Mouse (Mus musculus) MEL (cell line): ENCODE measurements at regions not wholly inside any gene's neighbourhood (a gene's known extent, or its start where the extent isn't known, plus 50 kb on each side); places are given as distances from the start of the nearest gene placed in this dataset.

Experiments
- DNase-seq: peaks from one replicate; pipeline ENCODE4 v3.0.0; 2011; ENCODE audit warnings: low read depth, low spot score
- H3K27ac ChIP-seq: 2 replicates; pipeline ENCODE4 v1.5.1; 2012; ENCODE audit warnings: low read depth, mild to moderate bottlenecking, control low read depth, low read length, moderate library complexity; ENCODE audit not compliant: control insufficient read depth
- H3K27me3 ChIP-seq, 2 experiments: fragments of 150-350 bp in 1 of 2; sonication (generic) in 1 of 2; 2 replicates each; pipeline ENCODE4 v1.6.1; 2012; ENCODE audit warnings: low read length in 2 of 2, mild to moderate bottlenecking in 2 of 2, improper control_type of control experiment in 1 of 2, moderate library complexity in 1 of 2; ENCODE audit not compliant: insufficient read depth in 2 of 2, control insufficient read depth in 1 of 2
- H3K36me3 ChIP-seq, 2 experiments: 2 replicates each; pipeline ENCODE4 v1.6.1; 2012 to 2014; ENCODE audit warnings: low read length in 2 of 2, improper control_type of control experiment in 1 of 2, inconsistent platforms in 1 of 2, mild to moderate bottlenecking in 1 of 2; ENCODE audit not compliant: insufficient read depth in 2 of 2, control insufficient read depth in 1 of 2
- H3K4me1 ChIP-seq, 2 experiments: fragments of 150-350 bp in 1 of 2; sonication (generic) in 1 of 2; 2 replicates each; pipeline ENCODE4 v1.6.1; 2012; ENCODE audit warnings: low read length in 2 of 2, improper control_type of control experiment in 1 of 2, mild to moderate bottlenecking in 1 of 2; ENCODE audit not compliant: insufficient read depth in 2 of 2, control insufficient read depth in 1 of 2
- H3K4me3 ChIP-seq, 2 experiments: fragments of 150-350 bp in 1 of 2; sonication (generic) in 1 of 2; 2 replicates each; pipeline ENCODE4 v1.5.1; 2012; ENCODE audit warnings: low read depth in 2 of 2, low read length in 2 of 2, mild to moderate bottlenecking in 2 of 2, moderate library complexity in 2 of 2, control low read depth in 1 of 2, improper control_type of control experiment in 1 of 2; ENCODE audit not compliant: control insufficient read depth in 1 of 2, insufficient read depth in 1 of 2
- H3K79me2 ChIP-seq: 2 replicates; pipeline ENCODE4 v1.6.1; 2012; ENCODE audit warnings: mild to moderate bottlenecking, low read length, moderate library complexity; ENCODE audit not compliant: control insufficient read depth, poor library complexity, insufficient read depth
- H3K9ac ChIP-seq: 2 replicates; pipeline ENCODE4 v1.6.1; 2012; ENCODE audit warnings: low read depth, mild to moderate bottlenecking, control low read depth, low read length, moderate library complexity; ENCODE audit not compliant: control insufficient read depth, poor library complexity, severe bottlenecking
- H3K9me3 ChIP-seq: fragments of 150-350 bp; sonication (generic); replicated peaks from 2 replicates; pipeline ENCODE4 v1.6.1; 2012; ENCODE audit warnings: mild to moderate bottlenecking, low read length, improper control_type of control experiment, moderate library complexity; ENCODE audit not compliant: insufficient read depth
- CHD1 ChIP-seq: IDR thresholded peaks from 2 replicates; pipeline ENCODE4 v1.6.1; 2012; ENCODE audit warnings: low read depth, mild to moderate bottlenecking, inconsistent platforms, low read length, improper control_type of control experiment
- GABPA ChIP-seq: IDR thresholded peaks from 2 replicates; pipeline ENCODE4 v1.6.1; 2012; ENCODE audit warnings: low read depth, mild to moderate bottlenecking, inconsistent platforms, low read length, improper control_type of control experiment, moderate library complexity
- GATA1 ChIP-seq: IDR thresholded peaks from 2 replicates; pipeline ENCODE4 v1.6.1; 2011; ENCODE audit warnings: low read depth, low read length, improper control_type of control experiment
- MAFK ChIP-seq: IDR thresholded peaks from 2 replicates; pipeline ENCODE4 v1.6.1; 2011; ENCODE audit warnings: low read depth, mild to moderate bottlenecking, low read length, improper control_type of control experiment, borderline replicate concordance
- MAZ ChIP-seq: IDR thresholded peaks from 2 replicates; pipeline ENCODE4 v1.6.1; 2012; ENCODE audit warnings: low read depth, mild to moderate bottlenecking, inconsistent platforms, low read length, improper control_type of control experiment
- MEF2A ChIP-seq: IDR thresholded peaks from 2 replicates; pipeline ENCODE4 v1.6.1; 2014; ENCODE audit warnings: low read depth, mild to moderate bottlenecking, inconsistent platforms, low read length, improper control_type of control experiment; ENCODE audit not compliant: poor library complexity, insufficient replicate concordance, severe bottlenecking; ENCODE audit errors: extremely low read depth
- MXI1 ChIP-seq: IDR thresholded peaks from 2 replicates; pipeline ENCODE4 v1.6.1; 2011; ENCODE audit warnings: mild to moderate bottlenecking, low read depth, low read length, improper control_type of control experiment
- MYB ChIP-seq: IDR thresholded peaks from 2 replicates; pipeline ENCODE4 v1.6.1; 2011; ENCODE audit warnings: mild to moderate bottlenecking, low read depth, low read length, improper control_type of control experiment
- MYC ChIP-seq: IDR thresholded peaks from 2 replicates; pipeline ENCODE4 v1.6.1; 2011; ENCODE audit warnings: low read depth, mild to moderate bottlenecking, low read length, improper control_type of control experiment, moderate library complexity
- NRF1 ChIP-seq: IDR thresholded peaks from 2 replicates; pipeline ENCODE4 v1.6.1; 2014; ENCODE audit warnings: low read depth, mild to moderate bottlenecking, inconsistent platforms, low read length, improper control_type of control experiment, moderate library complexity; ENCODE audit not compliant: poor library complexity, insufficient read depth, severe bottlenecking
- POLR2AphosphoS2 ChIP-seq: IDR thresholded peaks from 2 replicates; pipeline ENCODE4 v1.6.1; 2011; ENCODE audit warnings: low read length, improper control_type of control experiment
- RAD21 ChIP-seq: IDR thresholded peaks from 2 replicates; pipeline ENCODE4 v1.6.1; 2011; ENCODE audit warnings: mild to moderate bottlenecking, low read depth, low read length, improper control_type of control experiment
- RCOR1 ChIP-seq: IDR thresholded peaks from 2 replicates; pipeline ENCODE4 v1.6.1; 2012; ENCODE audit warnings: low read depth, mild to moderate bottlenecking, inconsistent platforms, low read length, improper control_type of control experiment
- SIN3A ChIP-seq: IDR thresholded peaks from 2 replicates; pipeline ENCODE4 v1.6.1; 2012; ENCODE audit warnings: low read length, improper control_type of control experiment, inconsistent platforms
- UBTF ChIP-seq: IDR thresholded peaks from 2 replicates; pipeline ENCODE4 v1.6.1; 2012; ENCODE audit warnings: low read depth, mild to moderate bottlenecking, inconsistent platforms, low read length, improper control_type of control experiment, moderate library complexity, borderline replicate concordance; ENCODE audit not compliant: insufficient read depth
- USF1 ChIP-seq: IDR thresholded peaks from 2 replicates; pipeline ENCODE4 v1.6.1; 2014; ENCODE audit warnings: low read depth, mild to moderate bottlenecking, inconsistent platforms, low read length, improper control_type of control experiment, moderate library complexity
- USF2 ChIP-seq, 2 experiments: IDR thresholded peaks; 2 replicates each; pipeline ENCODE4 v1.6.1; 2011 to 2012; ENCODE audit warnings: improper control_type of control experiment in 2 of 2, low read length in 2 of 2, borderline replicate concordance in 1 of 2, inconsistent platforms in 1 of 2, low read depth in 1 of 2, mild to moderate bottlenecking in 1 of 2; ENCODE audit not compliant: insufficient read depth in 1 of 2
- ZMIZ1 ChIP-seq: IDR thresholded peaks from 2 replicates; pipeline ENCODE4 v1.6.1; 2012; ENCODE audit warnings: low read depth, mild to moderate bottlenecking, inconsistent platforms, low read length, improper control_type of control experiment, moderate library complexity
- ZNF384 ChIP-seq: IDR thresholded peaks from 2 replicates; pipeline ENCODE4 v1.6.1; 2012; ENCODE audit warnings: low read depth, mild to moderate bottlenecking, inconsistent platforms, low read length, improper control_type of control experiment

DNA sequence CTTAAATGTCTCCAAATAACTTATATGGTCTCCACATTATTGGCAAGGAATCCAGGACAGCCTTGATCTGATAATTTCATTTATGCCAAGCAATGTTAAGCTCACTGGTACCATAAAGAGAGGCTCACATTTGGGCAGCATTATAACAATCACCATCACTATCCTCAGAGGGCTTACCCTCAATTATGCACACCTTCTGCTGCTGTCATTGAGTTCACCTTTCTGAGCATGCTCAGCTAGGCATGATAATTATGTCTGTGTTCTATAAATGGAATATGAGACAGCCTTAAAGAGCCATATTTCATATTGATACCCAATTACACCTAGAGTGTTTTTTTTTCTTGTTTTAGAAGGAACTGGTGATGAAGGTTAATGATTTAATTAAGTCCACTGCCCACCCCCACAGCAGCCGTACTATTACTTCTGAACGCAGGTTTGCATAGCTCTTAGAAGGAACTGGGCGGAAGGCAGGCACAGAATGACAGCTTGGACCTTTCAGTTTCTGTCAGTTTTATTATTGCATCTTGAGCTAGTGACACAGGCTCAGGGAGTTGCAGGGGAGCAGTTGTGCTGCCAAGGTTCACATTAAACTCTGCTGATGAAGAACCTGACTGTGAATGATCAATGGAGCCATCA lies 424.0 kb upstream of the Sphkap start:
- no peaks in the 10 kb centered on the region for H3K4me1 ChIP-seq
- no peak overlapping the region for H3K9ac ChIP-seq
- no peaks in the 10 kb centered on the region for H3K9me3 ChIP-seq
- H3K36me3 ChIP-seq = no peaks in the 10 kb centered on the region
- H3K27me3 ChIP-seq = no peaks in the 10 kb centered on the region
- H3K27ac ChIP-seq = no peak overlapping the region
- TF ChIP-seq MAFK = no peak
- no peak for TF ChIP-seq MYC
- no peak for TF ChIP-seq GABPA
- TF ChIP-seq SIN3A = no peak
- TF ChIP-seq USF1 = no peak
- TF ChIP-seq MAZ = no peak
- TF ChIP-seq RAD21 = no peak
- no peak for TF ChIP-seq CHD1
- no peak for TF ChIP-seq POLR2AphosphoS2
- no peak for TF ChIP-seq USF2 (IDR thresholded peaks at IDR 0.05; ENCODE audit: borderline replicate concordance in 1 of 2, insufficient read depth in 1 of 2, low read depth in 1 of 2, low read length in 2 of 2)
- TF ChIP-seq MEF2A = no peak
- no peak for TF ChIP-seq MXI1
- no peak for TF ChIP-seq ZMIZ1
- TF ChIP-seq GATA1 = no peak
- TF ChIP-seq UBTF = no peak
- TF ChIP-seq, all 39 proteins: peak for 0
- no peak overlapping the region for H3K4me3 ChIP-seq
- no peak for DNase-seq
- H3K79me2 ChIP-seq = no peaks in the 10 kb centered on the region

DNA sequence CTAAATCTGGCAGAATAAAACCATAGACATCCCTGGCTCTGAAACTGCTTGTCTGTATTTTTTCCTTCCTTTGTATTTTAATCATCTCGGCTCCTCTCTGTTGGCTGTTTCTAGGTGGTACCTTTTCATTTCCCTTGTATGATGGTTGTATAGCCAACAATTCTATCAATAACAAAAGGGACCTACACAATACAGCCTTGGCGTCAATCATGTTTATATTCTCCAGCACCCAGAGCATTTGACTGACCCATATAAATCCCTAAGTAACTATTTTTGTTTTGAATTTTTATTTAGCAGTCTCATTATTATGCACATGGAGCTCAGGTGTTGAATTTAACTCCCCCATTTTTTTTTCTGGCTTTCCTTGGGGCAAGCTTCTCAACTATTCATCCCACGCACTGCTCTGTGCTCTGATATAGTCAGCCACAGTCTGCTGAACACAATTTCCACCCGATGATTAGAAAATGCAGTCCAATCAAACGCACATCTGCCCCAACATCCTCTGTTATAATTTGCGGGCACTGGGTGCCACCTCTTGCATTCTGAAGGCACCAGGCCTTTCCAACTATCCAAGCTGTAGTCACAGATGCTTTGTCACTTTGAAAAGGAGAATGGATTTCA lies 422.1 kb upstream of the Sphkap start:
- Histone ChIP-seq H3K4me3 (no peak overlapping the region), H3K4me1 (no peaks in the 10 kb centered on the region), H3K36me3 (no peaks in the 10 kb centered on the region), H3K9me3 (no peaks in the 10 kb centered on the region), H3K27ac (no peak overlapping the region), H3K27me3 (no peaks in the 10 kb centered on the region), H3K79me2 (no peaks in the 10 kb centered on the region), H3K9ac (no peak overlapping the region)
- TF ChIP-seq GABPA (no peak), NRF1 (no peak), MYB (no peak), RCOR1 (no peak), MXI1 (no peak), ZNF384 (no peak), GATA1 (no peak), UBTF (no peak)
- DNase-seq = no peak
